Comparison of ENCODE assay signal across 8 mouse cellular contexts in genomic region chr17:56291171-56291511, GRCm38 (mm10). TPM values are rescaled to one million over a fixed set of nuclear protein-coding genes. Genes with fewer than 3 reads are reported as not detected.
A peak's percentile ranks its signal among the peaks of the same experiment; 100 is the strongest.
DNase-seq lines count a peak whose midpoint lies in the region; ATAC-seq and TF ChIP-seq lines count a peak whose summit lies in the region.

No protein-coding gene starts in this region.

- peak; percentile 86 for TF ChIP-seq CTCF in forebrain, postnatal 0 days (IDR thresholded peaks at IDR 0.05; ENCODE audit: low read depth)

- H3K9me3 ChIP-seq in forebrain, postnatal 0 days (ENCODE audit: low read length): no peaks in the 10 kb centered on the region
- H3K9me3 ChIP-seq in hindbrain, embryonic 11.5 days (ENCODE audit: control insufficient read depth, low read length): no peaks in the 10 kb centered on the region

- peak overlapping the region; percentile 13 for H3K4me3 ChIP-seq in forebrain, postnatal 0 days (ENCODE audit: low read depth, low read length)
- H3K4me3 ChIP-seq in hindbrain, embryonic 11.5 days (ENCODE audit: low read depth, low read length): peak overlapping the region; percentile 12; the same call in 1 of the 2 replicates

- H3K27me3 ChIP-seq in forebrain, postnatal 0 days (ENCODE audit: insufficient read depth, low read length): no peaks in the 10 kb centered on the region
- no peaks in the 10 kb centered on the region for H3K27me3 ChIP-seq in hindbrain, embryonic 11.5 days (ENCODE audit: control insufficient read depth, insufficient read depth, low read length)

- peak; percentile 97 for DNase-seq in NIH3T3 (ENCODE audit: low read depth)
- DNase-seq in cerebellum, adult 8-10 months: peak; percentile 68
- DNase-seq in forebrain, postnatal 0 days: peak; percentile 84
- peak; percentile 91 for DNase-seq in hindbrain, embryonic 11.5 days (ENCODE audit: low spot score)
- peak; percentile 85 for DNase-seq in layer of hippocampus, adult 9-11 months
- peak; percentile 94 for DNase-seq in lung, postnatal 14 days
- DNase-seq in ovary, postnatal 14 days (ENCODE audit: low spot score): peak; percentile 83
- DNase-seq in thymus, postnatal 25 days: peak; percentile 97

- peak overlapping the region; percentile 48; the same call in 1 of the 2 replicates for H3K27ac ChIP-seq in forebrain, postnatal 0 days (ENCODE audit: low read depth, low read length)
- H3K27ac ChIP-seq in hindbrain, embryonic 11.5 days (ENCODE audit: low read depth, low read length): peak overlapping the region; percentile 76

- peak; percentile 89 for ATAC-seq in forebrain, postnatal 0 days
- ATAC-seq in hindbrain, embryonic 11.5 days (ENCODE audit: low FRiP score): peak; percentile 86

- H3K36me3 ChIP-seq in forebrain, postnatal 0 days (ENCODE audit: insufficient read depth): no peaks in the 10 kb centered on the region
- H3K36me3 ChIP-seq in hindbrain, embryonic 11.5 days (ENCODE audit: control insufficient read depth, insufficient read depth, low read length): no peaks in the 10 kb centered on the region

- H3K9ac ChIP-seq in forebrain, postnatal 0 days: peak overlapping the region; percentile 45
- H3K9ac ChIP-seq in hindbrain, embryonic 11.5 days (ENCODE audit: low read depth, low read length): peak overlapping the region; percentile 52

- peak overlapping the region; percentile 46 for H3K4me2 ChIP-seq in forebrain, postnatal 0 days (ENCODE audit: low read depth)
- H3K4me2 ChIP-seq in hindbrain, embryonic 11.5 days (replicated peaks; ENCODE audit: low read depth, low read length): peak overlapping the region; percentile 56

- 0 out of 2 replicates have a peak, but pooled peaks cover 5% of the 10 kb centered on the region for H3K4me1 ChIP-seq in forebrain, postnatal 0 days (ENCODE audit: insufficient read depth)
- peaks cover 7% of the 10 kb centered on the region for H3K4me1 ChIP-seq in hindbrain, embryonic 11.5 days (replicated peaks; ENCODE audit: control insufficient read depth, insufficient read depth, low read length)

- WGBS in forebrain, postnatal 0 days: 2% methylated on average over 15 of the region's 16 CpGs
- 0% methylated on average over 16 of the region's 16 CpGs for WGBS in hindbrain, embryonic 11.5 days

RNA-seq across cellular contexts. Expression of gene Plin3, which starts 1.5 kb away (rescaled TPM):
- total RNA-seq in forebrain, postnatal 0 days (2014; rRNA removed): 8.1 and 8.5 TPM in 2 replicates
- 12.4 and 13.9 TPM in 2 replicates for polyA plus RNA-seq in forebrain, postnatal 0 days (2015; fragmentation: Nextera tagmentation; extraction: Ambion mirVana)
- polyA plus RNA-seq in hindbrain, embryonic 11.5 days (2014; fragmentation: Nextera tagmentation; extraction: Ambion mirVana): 25.0 and 26.2 TPM in 2 replicates

RNA-seq across cellular contexts. Expression of gene Arrdc5, which starts 8.9 kb away (rescaled TPM):
- not detected in 2 replicates for total RNA-seq in forebrain, postnatal 0 days (2014; rRNA removed)
- not detected in 2 replicates for polyA plus RNA-seq in forebrain, postnatal 0 days (2015; fragmentation: Nextera tagmentation; extraction: Ambion mirVana)
- not detected in 2 replicates for polyA plus RNA-seq in hindbrain, embryonic 11.5 days (2014; fragmentation: Nextera tagmentation; extraction: Ambion mirVana)

RNA-seq across cellular contexts. Expression of gene Uhrf1, which starts 12.0 kb away (rescaled TPM):
- 7.4 and 11.6 TPM in 2 replicates for total RNA-seq in forebrain, postnatal 0 days (2014; rRNA removed)
- 8.9 and 9.9 TPM in 2 replicates for polyA plus RNA-seq in forebrain, postnatal 0 days (2015; fragmentation: Nextera tagmentation; extraction: Ambion mirVana)
- polyA plus RNA-seq in hindbrain, embryonic 11.5 days (2014; fragmentation: Nextera tagmentation; extraction: Ambion mirVana): 77.7 and 95.9 TPM in 2 replicates

RNA-seq across cellular contexts. Expression of gene Ticam1, which starts 14.6 kb away (rescaled TPM):
- total RNA-seq in forebrain, postnatal 0 days (2014; rRNA removed): 1.9 and 2.5 TPM in 2 replicates
- 1.2 and 1.5 TPM in 2 replicates for polyA plus RNA-seq in forebrain, postnatal 0 days (2015; fragmentation: Nextera tagmentation; extraction: Ambion mirVana)
- 2.1 and 2.7 TPM in 2 replicates for polyA plus RNA-seq in hindbrain, embryonic 11.5 days (2014; fragmentation: Nextera tagmentation; extraction: Ambion mirVana)

RNA-seq across cellular contexts. Expression of gene Fem1a, which starts 34.5 kb away (rescaled TPM):
- total RNA-seq in forebrain, postnatal 0 days (2014; rRNA removed): 44.2 and 53.6 TPM in 2 replicates
- polyA plus RNA-seq in forebrain, postnatal 0 days (2015; fragmentation: Nextera tagmentation; extraction: Ambion mirVana): 15.4 and 17.2 TPM in 2 replicates
- 12.8 and 14.4 TPM in 2 replicates for polyA plus RNA-seq in hindbrain, embryonic 11.5 days (2014; fragmentation: Nextera tagmentation; extraction: Ambion mirVana)

Comparison
In these comparisons a context has a peak if more than half of its experiments do, and no peak if none do; other contexts are left out.
1. Peak in every context shown above with its lines: DNase-seq, ATAC-seq, H3K4me3 ChIP-seq and H3K27ac ChIP-seq.